Mouse (Mus musculus): ENCODE data around the gene Myo15b.

DNA sequence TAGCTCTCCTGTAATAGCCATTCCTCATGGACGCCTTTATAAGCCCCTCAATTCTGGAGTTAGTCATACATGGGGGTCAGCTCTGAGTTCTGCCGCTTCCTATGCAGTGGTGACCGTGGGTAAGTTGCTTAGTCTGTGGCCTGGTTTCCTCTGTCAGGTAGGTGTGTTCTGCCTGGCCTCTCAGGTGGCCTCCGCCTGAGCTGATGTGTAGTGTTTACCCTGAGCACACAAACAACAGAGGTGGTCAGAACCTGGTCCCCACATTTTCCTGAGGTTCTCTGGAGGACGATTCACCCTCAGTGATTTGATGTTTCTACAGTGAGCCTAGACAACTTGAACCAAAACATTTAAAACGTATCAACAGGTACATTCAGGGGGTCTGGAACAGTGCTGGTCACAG lies 26.1 kb upstream of the Myo15b start:
- no peak for TF ChIP-seq POLR2A (IDR thresholded peaks at IDR 0.05; ENCODE audit: insufficient read depth, low read depth, low read length)
- TF ChIP-seq CTCF (IDR thresholded peaks at IDR 0.05; ENCODE audit: insufficient read depth, low read depth, low read length): no peak

Measured in olfactory bulb, adult 2 months (tissue).